Mouse (Mus musculus) forelimb bud, embryonic 11.5 days (tissue): ENCODE results near the gene Inafm2.
A peak's percentile ranks its signal among the peaks of the same experiment; 100 is the strongest.

Experiments
- DNase-seq: peaks from one replicate; pipeline ENCODE4 v3.0.0-alpha.2; 2012; ENCODE audit warnings: low read depth, low spot score

Gene Inafm2

GRCm38 (mm10) chr2:118725511-118725910, 20.0 kb upstream of the Inafm2 start:
- DNase-seq: no peak

GRCm38 (mm10) chr2:118726873-118727272, 18.7 kb upstream of the Inafm2 start:
- DNase-seq: no peak

GRCm38 (mm10) chr2:118727911-118728310, 17.6 kb upstream of the Inafm2 start:
- DNase-seq: no peak

- DNase-seq: no peak
Measured at GRCm38 (mm10) chr2:118728337-118728736, 17.2 kb upstream of the Inafm2 start, which contains the start of gene Plcb2. Gene Plcb2 (minus strand): TSS chr2:118728438.

GRCm38 (mm10) chr2:118729194-118729593, 16.4 kb upstream of the Inafm2 start:
- no peak for DNase-seq

GRCm38 (mm10) chr2:118729816-118730621, 15.5 kb upstream of the Inafm2 start:
- DNase-seq: no peak

GRCm38 (mm10) chr2:118730622-118730915, 15.0 kb upstream of the Inafm2 start:
- DNase-seq: no peak

GRCm38 (mm10) chr2:118731981-118732380, 13.6 kb upstream of the Inafm2 start:
- DNase-seq: no peak

GRCm38 (mm10) chr2:118733341-118733740, 12.2 kb upstream of the Inafm2 start:
- no peak for DNase-seq

GRCm38 (mm10) chr2:118740341-118740740, 5.2 kb upstream of the Inafm2 start:
- DNase-seq: no peak

GRCm38 (mm10) chr2:118741183-118741582, 4.4 kb upstream of the Inafm2 start:
- no peak for DNase-seq

- peak; percentile 59 for DNase-seq
Measured at GRCm38 (mm10) chr2:118743261-118743943, 2.2 kb upstream of the Inafm2 start.

- DNase-seq: no peak
Measured at GRCm38 (mm10) chr2:118744621-118745020, 937 bp upstream of the Inafm2 start.

- no peak for DNase-seq
Measured at GRCm38 (mm10) chr2:118745915-118746901, 650 bp downstream of the Inafm2 start.

GRCm38 (mm10) chr2:118747301-118747960, 1.9 kb downstream of the Inafm2 start:
- DNase-seq: no peak

GRCm38 (mm10) chr2:118749341-118749884, 3.9 kb downstream of the Inafm2 start:
- DNase-seq: no peak

- no peak for DNase-seq
Measured at GRCm38 (mm10) chr2:118750476-118750875, 4.9 kb downstream of the Inafm2 start.

- DNase-seq: no peak
Measured at GRCm38 (mm10) chr2:118751896-118752791, 6.6 kb downstream of the Inafm2 start.

GRCm38 (mm10) chr2:118752792-118753108, 7.2 kb downstream of the Inafm2 start:
- DNase-seq: no peak

- DNase-seq: no peak
Measured at GRCm38 (mm10) chr2:118754143-118754542, 8.6 kb downstream of the Inafm2 start.
